Mouse (Mus musculus): ENCODE data around the gene Gm20388.

GRCm38 (mm10) chr8:122605367-122605766, 2694.7 kb downstream of the Gm20388 start:
- no peak for TF ChIP-seq CTCF (IDR thresholded peaks at IDR 0.05; ENCODE audit: borderline replicate concordance, extremely low read depth, insufficient read depth, insufficient read length)
- TF ChIP-seq POLR2A (IDR thresholded peaks at IDR 0.05; ENCODE audit: borderline replicate concordance, extremely low read depth, insufficient read depth, insufficient read length, poor library complexity, severe bottlenecking), result no peak

Data from brain, embryonic 14.5 days (tissue).